Mouse (Mus musculus): ENCODE results near the gene Foxp1. TPM values are rescaled to one million over a fixed set of nuclear protein-coding genes. Genes with fewer than 3 reads are reported as not detected.

Foxp1 gene
- polyA plus RNA-seq, 2 experiments, result 7.9 to 10.6 TPM

DNA sequence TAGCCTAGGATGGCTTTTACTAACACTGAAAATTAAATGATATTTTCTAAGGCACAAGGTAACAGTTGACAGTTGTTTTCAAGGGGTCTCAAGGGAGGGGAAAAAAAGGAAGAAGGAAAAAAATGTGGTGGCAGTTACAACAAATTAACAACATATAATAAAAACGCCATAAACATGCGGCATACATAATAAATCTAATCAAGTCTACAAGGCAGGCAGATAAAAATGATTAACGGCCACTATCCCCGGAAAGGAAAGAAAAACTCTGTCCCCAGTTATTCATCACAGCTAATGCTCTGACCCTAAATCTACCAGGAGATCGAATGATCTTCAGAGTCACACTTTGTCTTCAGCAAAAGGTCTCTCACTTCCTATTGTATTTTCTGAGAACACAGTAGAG lies 186.3 kb downstream of the Foxp1 start:
- H3K4me1 ChIP-seq (replicated peaks; ENCODE audit: control insufficient read depth in 2 of 2, insufficient read depth in 2 of 2, low read length in 1 of 2), result peaks cover 0 to 16% of the 10 kb centered on the region in 2 experiments; a peak in 2 of 4 replicates
- H3K9ac ChIP-seq (replicated peaks), result no peak overlapping the region
- H3K27me3 ChIP-seq (ENCODE audit: control insufficient read depth, insufficient read depth, low read length), result no peaks in the 10 kb centered on the region
- ATAC-seq (ENCODE audit: insufficient read depth), result no peak
- TF ChIP-seq EP300 (IDR thresholded peaks at IDR 0.05; ENCODE audit: low read depth) (no peak), CTCF (IDR thresholded peaks at IDR 0.05; ENCODE audit: low read depth) (no peak)
- no peak for DNase-seq (ENCODE audit: low read depth in 3 of 3, low spot score in 3 of 3)
- H3K4me3 ChIP-seq (ENCODE audit: insufficient read depth in 1 of 2, low read depth in 2 of 2, low read length in 2 of 2), result no peak overlapping the region
- no peaks in the 10 kb centered on the region for H3K36me3 ChIP-seq (replicated peaks; ENCODE audit: control insufficient read depth, insufficient read depth, low read depth)
- no peaks in the 10 kb centered on the region for H3K9me3 ChIP-seq (ENCODE audit: control insufficient read depth, low read length)
- H3K4me2 ChIP-seq (ENCODE audit: low read depth), result no peak overlapping the region
- 50% methylated on average over 5 of the region's 5 CpGs for WGBS (ENCODE audit: insufficient replicate concordance)
- H3K27ac ChIP-seq, result no peak overlapping the region

DNA sequence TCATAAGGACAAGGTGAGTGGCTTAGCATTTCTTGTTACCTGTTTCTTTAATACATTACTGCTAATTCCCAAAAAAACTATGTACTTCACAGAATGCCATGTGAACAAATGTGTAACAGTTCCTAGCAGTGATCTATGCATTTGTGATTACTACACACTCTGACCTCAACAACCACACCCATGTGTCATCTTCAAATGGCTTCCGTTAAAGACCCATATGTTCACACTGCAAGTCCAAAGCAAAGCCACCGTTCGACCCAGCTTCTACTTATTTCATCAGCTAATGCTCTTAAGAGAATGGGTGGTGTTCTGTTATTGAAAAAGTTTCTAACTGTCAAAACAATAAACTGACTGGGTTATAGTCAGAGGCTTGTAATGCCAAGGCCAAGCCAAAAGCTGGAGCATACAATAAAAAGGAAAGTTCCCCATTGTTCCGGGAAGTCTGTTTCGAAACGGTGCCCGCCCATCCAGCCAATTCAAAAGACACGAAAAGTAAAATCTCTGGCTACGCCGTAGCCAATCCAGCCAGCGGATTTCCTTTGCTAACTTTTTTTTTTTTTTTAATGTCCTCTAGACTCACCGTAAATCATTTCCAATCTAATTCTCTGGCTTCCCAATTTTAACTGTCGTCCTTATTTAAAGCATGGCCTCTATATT lies 187.2 kb downstream of the Foxp1 start:
- Histone ChIP-seq H3K27ac (no peak overlapping the region), H3K9ac (replicated peaks) (no peak overlapping the region), H3K36me3 (replicated peaks; ENCODE audit: control insufficient read depth, insufficient read depth, low read depth) (no peaks in the 10 kb centered on the region), H3K4me2 (ENCODE audit: low read depth) (no peak overlapping the region), H3K9me3 (ENCODE audit: control insufficient read depth, low read length) (no peaks in the 10 kb centered on the region), H3K27me3 (ENCODE audit: control insufficient read depth, insufficient read depth, low read length) (no peaks in the 10 kb centered on the region), H3K4me1 (replicated peaks; ENCODE audit: control insufficient read depth in 2 of 2, insufficient read depth in 2 of 2, low read length in 1 of 2) (peaks cover 0 to 16% of the 10 kb centered on the region in 2 experiments; a peak in 2 of 4 replicates), H3K4me3 (ENCODE audit: insufficient read depth in 1 of 2, low read depth in 2 of 2, low read length in 2 of 2) (no peak overlapping the region)
- WGBS (ENCODE audit: insufficient replicate concordance), result 70% methylated on average over 13 of the region's 13 CpGs
- no peak for TF ChIP-seq EP300 (IDR thresholded peaks at IDR 0.05; ENCODE audit: low read depth)
- no peak for TF ChIP-seq CTCF (IDR thresholded peaks at IDR 0.05; ENCODE audit: low read depth)
- peak in 1 of 3 experiments; percentile 7 for DNase-seq (ENCODE audit: low read depth in 3 of 3, low spot score in 3 of 3)
- ATAC-seq (ENCODE audit: insufficient read depth), result no peak

GRCm38 (mm10) chr6:99334255-99334654 lies 188.3 kb downstream of the Foxp1 start:
- no peak for ATAC-seq (ENCODE audit: insufficient read depth)
- Histone ChIP-seq H3K27ac (no peak overlapping the region), H3K9ac (replicated peaks) (no peak overlapping the region), H3K4me3 (ENCODE audit: insufficient read depth in 1 of 2, low read depth in 2 of 2, low read length in 2 of 2) (no peak overlapping the region), H3K27me3 (ENCODE audit: control insufficient read depth, insufficient read depth, low read length) (no peaks in the 10 kb centered on the region), H3K4me1 (replicated peaks; ENCODE audit: control insufficient read depth in 2 of 2, insufficient read depth in 2 of 2, low read length in 1 of 2) (peaks cover 0 to 12% of the 10 kb centered on the region in 2 experiments; a peak in 2 of 4 replicates), H3K36me3 (replicated peaks; ENCODE audit: control insufficient read depth, insufficient read depth, low read depth) (no peaks in the 10 kb centered on the region), H3K9me3 (ENCODE audit: control insufficient read depth, low read length) (no peaks in the 10 kb centered on the region), H3K4me2 (ENCODE audit: low read depth) (no peak overlapping the region)
- no peak for TF ChIP-seq EP300 (IDR thresholded peaks at IDR 0.05; ENCODE audit: low read depth)
- no peak for TF ChIP-seq CTCF (IDR thresholded peaks at IDR 0.05; ENCODE audit: low read depth)
- WGBS (ENCODE audit: insufficient replicate concordance), result 68% methylated on average over 3 of the region's 3 CpGs
- no peak for DNase-seq (ENCODE audit: low read depth in 3 of 3, low spot score in 3 of 3)

GRCm38 (mm10) chr6:99333127-99333526 lies 189.4 kb downstream of the Foxp1 start:
- H3K9ac ChIP-seq (replicated peaks), result no peak overlapping the region
- ATAC-seq (ENCODE audit: insufficient read depth) (no peak), DNase-seq (ENCODE audit: low read depth in 3 of 3, low spot score in 3 of 3) (no peak)
- H3K9me3 ChIP-seq (ENCODE audit: control insufficient read depth, low read length), result no peaks in the 10 kb centered on the region
- TF ChIP-seq EP300 (IDR thresholded peaks at IDR 0.05; ENCODE audit: low read depth) (no peak), CTCF (IDR thresholded peaks at IDR 0.05; ENCODE audit: low read depth) (no peak)
- WGBS (ENCODE audit: insufficient replicate concordance), result 67% methylated on average over 5 of the region's 5 CpGs
- H3K27me3 ChIP-seq (ENCODE audit: control insufficient read depth, insufficient read depth, low read length), result no peaks in the 10 kb centered on the region
- peaks cover 0 to 10% of the 10 kb centered on the region in 2 experiments; a peak in 2 of 4 replicates for H3K4me1 ChIP-seq (replicated peaks; ENCODE audit: control insufficient read depth in 2 of 2, insufficient read depth in 2 of 2, low read length in 1 of 2)
- H3K4me2 ChIP-seq (ENCODE audit: low read depth), result no peak overlapping the region
- H3K4me3 ChIP-seq (ENCODE audit: insufficient read depth in 1 of 2, low read depth in 2 of 2, low read length in 2 of 2), result no peak overlapping the region
- H3K27ac ChIP-seq, result no peak overlapping the region
- no peaks in the 10 kb centered on the region for H3K36me3 ChIP-seq (replicated peaks; ENCODE audit: control insufficient read depth, insufficient read depth, low read depth)

GRCm38 (mm10) chr6:99330169-99330568 lies 192.4 kb downstream of the Foxp1 start:
- Histone ChIP-seq H3K36me3 (replicated peaks; ENCODE audit: control insufficient read depth, insufficient read depth, low read depth) (no peaks in the 10 kb centered on the region), H3K27me3 (ENCODE audit: control insufficient read depth, insufficient read depth, low read length) (no peaks in the 10 kb centered on the region), H3K4me3 (ENCODE audit: insufficient read depth in 1 of 2, low read depth in 2 of 2, low read length in 2 of 2) (no peak overlapping the region), H3K4me1 (replicated peaks; ENCODE audit: control insufficient read depth in 2 of 2, insufficient read depth in 2 of 2, low read length in 1 of 2) (peaks cover 0 to 5% of the 10 kb centered on the region in 2 experiments; a peak in 1 of 4 replicates), H3K27ac (no peak overlapping the region), H3K9ac (replicated peaks) (no peak overlapping the region), H3K4me2 (ENCODE audit: low read depth) (no peak overlapping the region), H3K9me3 (ENCODE audit: control insufficient read depth, low read length) (no peaks in the 10 kb centered on the region)
- TF ChIP-seq CTCF (IDR thresholded peaks at IDR 0.05; ENCODE audit: low read depth) (no peak), EP300 (IDR thresholded peaks at IDR 0.05; ENCODE audit: low read depth) (no peak)
- WGBS (ENCODE audit: insufficient replicate concordance), result 64% methylated on average over 4 of the region's 4 CpGs
- DNase-seq (ENCODE audit: low read depth in 3 of 3, low spot score in 3 of 3), result no peak
- no peak for ATAC-seq (ENCODE audit: insufficient read depth)
